Mouse (Mus musculus): ENCODE data around the gene Ppp2r2d.

The Ppp2r2d gene

DNA sequence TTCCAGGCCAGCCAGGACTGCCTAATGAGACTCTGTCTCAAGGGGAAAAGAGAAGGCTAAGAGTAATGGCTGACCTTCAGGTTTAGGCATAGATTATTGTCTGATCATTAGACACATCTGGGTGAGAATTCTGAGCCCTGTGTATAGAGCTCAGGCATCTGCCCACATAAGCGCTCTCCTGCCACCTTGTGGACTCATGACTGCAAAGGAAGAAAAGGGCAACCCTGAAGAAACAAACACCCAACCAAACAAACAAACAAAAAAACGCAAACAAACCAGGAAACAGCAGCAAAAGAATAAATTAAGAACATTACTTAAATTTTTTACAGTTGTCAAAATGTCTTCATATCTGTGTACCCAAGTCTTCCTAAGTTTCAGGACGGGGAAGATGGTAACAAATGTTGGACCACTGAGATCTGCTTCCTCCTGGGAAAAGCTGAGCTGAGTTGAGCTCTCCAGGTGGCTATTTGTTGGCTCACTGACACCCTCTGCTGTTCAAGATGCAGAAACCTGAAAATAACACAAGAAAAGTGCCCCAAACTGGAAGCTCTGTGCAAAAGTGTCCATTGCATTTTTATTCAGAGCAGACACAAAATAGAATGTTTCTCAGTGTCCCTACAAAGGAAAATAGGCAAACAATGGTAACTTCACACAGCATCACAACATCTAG lies 78.0 kb downstream of the Ppp2r2d start:
- peak; percentile 48 for DNase-seq (ENCODE audit: low spot score)

DNA sequence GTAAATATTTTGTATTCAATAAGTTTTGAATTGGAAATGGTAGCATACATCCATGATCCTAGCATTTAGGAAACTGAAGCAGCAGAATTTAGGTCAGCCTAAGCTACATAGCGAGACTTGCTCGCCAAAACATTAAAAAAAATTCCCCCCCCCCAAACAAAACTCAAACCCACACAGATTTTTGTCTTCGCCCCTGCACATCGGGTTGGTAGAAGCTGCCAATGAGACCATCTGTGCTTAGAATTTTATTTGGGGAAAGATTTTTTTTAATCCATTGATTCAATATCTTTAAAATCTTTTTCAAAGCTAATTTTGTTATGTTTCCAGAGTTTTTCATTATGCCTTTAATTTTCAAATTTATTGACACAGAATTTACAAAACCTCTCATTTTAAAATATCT lies 82.6 kb downstream of the Ppp2r2d start:
- DNase-seq (ENCODE audit: low spot score) = no peak

Measured in retina, embryonic 14.5 days (tissue).